Mouse (Mus musculus): Measurements from ENCODE around the gene Fap. TPM values are rescaled to one million over a fixed set of nuclear protein-coding genes. Genes with fewer than 3 reads are reported as not detected.

Gene Fap
- polyA plus RNA-seq, 1 experiment from 2014 or later, result 0.54 TPM

GRCm38 (mm10) chr2:62574962-62575361 is 1.1 kb upstream of the Fap start:
- H3K27ac ChIP-seq (replicated peaks), result no peak overlapping the region
- no peak overlapping the region for H3K4me2 ChIP-seq
- no peaks in the 10 kb centered on the region for H3K36me3 ChIP-seq (replicated peaks)
- 16% methylated on average over 3 of the region's 3 CpGs for WGBS (ENCODE audit: insufficient replicate concordance)
- no peak overlapping the region for H3K9ac ChIP-seq
- no peaks in the 10 kb centered on the region for H3K4me1 ChIP-seq (replicated peaks)
- H3K9me3 ChIP-seq (replicated peaks), result no peaks in the 10 kb centered on the region
- ATAC-seq (ENCODE audit: insufficient read depth), result no peak
- no peaks in the 10 kb centered on the region; the same call in 1 of the 2 replicates for H3K27me3 ChIP-seq
- no peak overlapping the region for H3K4me3 ChIP-seq (replicated peaks)

DNA sequence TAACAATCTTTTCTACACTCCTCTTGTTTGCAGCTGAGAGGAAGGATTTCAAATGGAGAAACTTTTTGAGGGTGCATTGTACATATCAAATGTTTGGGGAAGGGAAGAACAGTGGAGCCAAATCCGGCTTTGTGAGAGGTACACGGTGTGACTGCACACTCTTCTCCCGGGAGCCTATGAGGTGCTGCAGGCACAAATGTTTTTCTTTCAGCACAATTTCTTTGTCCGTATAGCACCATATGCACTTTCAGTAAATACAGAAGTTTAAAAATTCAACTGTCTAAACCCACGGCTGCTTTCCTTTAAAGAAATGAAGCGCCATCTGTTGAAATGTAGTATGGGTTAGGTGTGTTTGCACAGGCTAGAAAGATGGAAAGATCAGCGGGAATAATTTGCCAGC is 375 bp upstream of the Fap start:
- Histone ChIP-seq H3K27ac (replicated peaks) (no peak overlapping the region), H3K4me3 (replicated peaks) (no peak overlapping the region)

GRCm38 (mm10) chr2:62573099-62573752 is 649 bp downstream of the Fap start:
- WGBS (ENCODE audit: insufficient replicate concordance), result 67% methylated on average over 10 of the region's 10 CpGs
- ATAC-seq (ENCODE audit: insufficient read depth), result no peak
- Histone ChIP-seq H3K4me2 (no peak overlapping the region), H3K9me3 (replicated peaks) (no peaks in the 10 kb centered on the region), H3K27me3 (no peaks in the 10 kb centered on the region), H3K36me3 (replicated peaks) (no peaks in the 10 kb centered on the region), H3K9ac (no peak overlapping the region), H3K4me1 (replicated peaks) (no peaks in the 10 kb centered on the region), H3K27ac (replicated peaks) (no peak overlapping the region), H3K4me3 (replicated peaks) (no peak overlapping the region)

More for the DNA sequence above, 375 bp upstream of the Fap start:
- Histone ChIP-seq H3K9ac (no peak overlapping the region), H3K27me3 (no peaks in the 10 kb centered on the region), H3K36me3 (replicated peaks) (no peaks in the 10 kb centered on the region), H3K4me2 (no peak overlapping the region), H3K9me3 (replicated peaks) (no peaks in the 10 kb centered on the region), H3K4me1 (replicated peaks) (no peaks in the 10 kb centered on the region)
- ATAC-seq (ENCODE audit: insufficient read depth), result no peak
- WGBS (ENCODE audit: insufficient replicate concordance), result 56% methylated on average over 7 of the region's 7 CpGs

DNA sequence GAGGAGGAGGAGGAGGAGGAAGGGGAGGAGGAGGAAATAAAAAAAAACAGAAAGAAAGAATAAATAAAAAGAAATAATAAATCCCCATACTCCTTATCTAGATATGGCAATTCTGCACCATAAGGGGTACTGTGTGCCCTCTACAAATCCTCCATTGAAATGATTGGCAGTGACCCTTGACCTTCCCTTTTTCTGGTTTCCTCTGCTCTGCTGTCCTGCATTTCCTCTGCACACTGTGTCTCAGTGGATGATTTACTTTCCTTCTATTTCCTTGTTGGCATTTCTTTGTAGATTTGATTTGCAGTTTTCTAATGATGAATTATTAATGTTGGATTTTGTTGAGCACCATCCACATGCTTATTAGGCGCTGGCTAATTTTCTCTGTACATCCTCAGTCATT is 9.2 kb downstream of the Fap start:
- WGBS (ENCODE audit: insufficient replicate concordance), result 74% methylated on average over 1 of the region's 1 CpGs
- Histone ChIP-seq H3K4me1 (replicated peaks) (no peaks in the 10 kb centered on the region), H3K36me3 (replicated peaks) (no peaks in the 10 kb centered on the region)

GRCm38 (mm10) chr2:62562661-62563485 is 11.0 kb downstream of the Fap start:
- Histone ChIP-seq H3K27ac (replicated peaks) (no peak overlapping the region), H3K9me3 (replicated peaks) (no peaks in the 10 kb centered on the region), H3K27me3 (no peaks in the 10 kb centered on the region), H3K4me2 (no peak overlapping the region), H3K4me3 (replicated peaks) (no peak overlapping the region), H3K36me3 (replicated peaks) (no peaks in the 10 kb centered on the region), H3K4me1 (replicated peaks) (no peaks in the 10 kb centered on the region), H3K9ac (no peak overlapping the region)
- 48% methylated on average over 5 of the region's 5 CpGs for WGBS (ENCODE audit: insufficient replicate concordance)
- ATAC-seq (ENCODE audit: insufficient read depth), result no peak

More for the DNA sequence above, 9.2 kb downstream of the Fap start:
- Histone ChIP-seq H3K9ac (no peak overlapping the region), H3K4me3 (replicated peaks) (no peak overlapping the region), H3K27ac (replicated peaks) (no peak overlapping the region), H3K9me3 (replicated peaks) (no peaks in the 10 kb centered on the region), H3K27me3 (no peaks in the 10 kb centered on the region), H3K4me2 (no peak overlapping the region)
- ATAC-seq (ENCODE audit: insufficient read depth), result no peak

DNA sequence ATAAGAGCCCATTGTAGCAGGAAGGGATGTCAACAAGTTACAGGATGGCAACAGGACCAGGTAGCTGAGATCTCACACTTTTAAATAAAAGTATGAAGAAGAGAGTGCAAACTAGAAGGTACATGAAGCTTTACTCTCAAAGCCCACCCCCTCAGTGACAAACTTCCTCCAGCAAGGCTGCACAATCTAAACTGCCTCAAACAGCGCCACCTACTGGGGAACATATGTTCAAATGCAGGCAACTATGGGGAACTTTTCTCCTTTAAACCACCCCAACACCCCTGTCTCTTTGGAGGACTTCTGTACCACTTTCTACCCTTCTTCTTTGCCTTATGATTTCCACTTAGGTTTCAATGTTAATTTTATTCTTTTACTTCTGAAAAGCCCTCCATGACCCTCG is 16.5 kb downstream of the Fap start:
- ATAC-seq (ENCODE audit: insufficient read depth), result no peak
- H3K27me3 ChIP-seq, result no peaks in the 10 kb centered on the region
- no peak overlapping the region for H3K9ac ChIP-seq
- H3K4me1 ChIP-seq (replicated peaks), result no peaks in the 10 kb centered on the region
- no peaks in the 10 kb centered on the region for H3K9me3 ChIP-seq (replicated peaks)
- no peak overlapping the region for H3K4me3 ChIP-seq (replicated peaks)
- no peak overlapping the region for H3K27ac ChIP-seq (replicated peaks)
- no peaks in the 10 kb centered on the region for H3K36me3 ChIP-seq (replicated peaks)
- WGBS (ENCODE audit: insufficient replicate concordance), result 60% methylated on average over 2 of the region's 2 CpGs
- no peak overlapping the region for H3K4me2 ChIP-seq

- Histone ChIP-seq H3K4me3 (replicated peaks) (no peak overlapping the region), H3K9ac (no peak overlapping the region), H3K27ac (replicated peaks) (no peak overlapping the region), H3K4me2 (no peak overlapping the region), H3K9me3 (replicated peaks) (no peaks in the 10 kb centered on the region), H3K27me3 (no peaks in the 10 kb centered on the region), H3K36me3 (replicated peaks) (no peaks in the 10 kb centered on the region), H3K4me1 (replicated peaks) (no peaks in the 10 kb centered on the region)
- ATAC-seq (ENCODE audit: insufficient read depth), result no peak
- 82% methylated on average over 9 of the region's 9 CpGs for WGBS (ENCODE audit: insufficient replicate concordance)
These were observed 17.5 kb downstream of the Fap start for GRCm38 (mm10) chr2:62556349-62556748.

GRCm38 (mm10) chr2:62549659-62550058 is 24.2 kb downstream of the Fap start:
- H3K9ac ChIP-seq, result no peak overlapping the region
- no peaks in the 10 kb centered on the region for H3K4me1 ChIP-seq (replicated peaks)
- 70% methylated on average over 3 of the region's 3 CpGs for WGBS (ENCODE audit: insufficient replicate concordance)
- H3K36me3 ChIP-seq (replicated peaks), result no peaks in the 10 kb centered on the region
- H3K4me3 ChIP-seq (replicated peaks), result no peak overlapping the region
- H3K27ac ChIP-seq (replicated peaks), result no peak overlapping the region
- no peaks in the 10 kb centered on the region for H3K27me3 ChIP-seq
- H3K4me2 ChIP-seq, result no peak overlapping the region
- H3K9me3 ChIP-seq (replicated peaks), result no peaks in the 10 kb centered on the region
- ATAC-seq (ENCODE audit: insufficient read depth), result no peak

DNA sequence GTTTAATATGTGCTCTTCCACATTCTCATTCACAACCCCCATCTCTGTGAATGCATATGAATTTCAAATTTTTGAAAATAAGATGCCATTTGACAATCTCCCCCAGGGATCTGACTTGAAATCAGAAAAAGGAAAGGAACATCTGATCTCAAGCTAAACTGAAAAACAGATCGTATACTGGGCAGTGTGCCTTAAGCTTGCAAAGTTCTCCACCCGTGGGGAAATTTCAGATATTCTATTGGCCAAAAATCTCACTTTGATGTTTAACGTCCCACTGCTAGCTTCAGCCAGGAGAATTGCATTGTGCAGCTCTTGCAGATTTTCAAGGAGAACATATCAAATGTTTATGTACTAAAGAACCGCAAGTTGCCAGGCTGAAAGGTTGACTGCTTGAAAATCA is 24.7 kb downstream of the Fap start:
- no peaks in the 10 kb centered on the region for H3K36me3 ChIP-seq (replicated peaks)
- 71% methylated on average over 4 of the region's 4 CpGs for WGBS (ENCODE audit: insufficient replicate concordance)
- no peak overlapping the region for H3K4me3 ChIP-seq (replicated peaks)

GRCm38 (mm10) chr2:62548104-62548503 is 25.8 kb downstream of the Fap start:
- no peak overlapping the region for H3K4me3 ChIP-seq (replicated peaks)
- 77% methylated on average over 5 of the region's 5 CpGs for WGBS (ENCODE audit: insufficient replicate concordance)
- H3K9me3 ChIP-seq (replicated peaks), result no peaks in the 10 kb centered on the region
- H3K27me3 ChIP-seq, result no peaks in the 10 kb centered on the region
- ATAC-seq (ENCODE audit: insufficient read depth), result no peak
- H3K4me1 ChIP-seq (replicated peaks), result no peaks in the 10 kb centered on the region
- H3K4me2 ChIP-seq, result no peak overlapping the region
- H3K36me3 ChIP-seq (replicated peaks), result no peaks in the 10 kb centered on the region
- no peak overlapping the region for H3K9ac ChIP-seq
- no peak overlapping the region for H3K27ac ChIP-seq (replicated peaks)

More for the DNA sequence above, 24.7 kb downstream of the Fap start:
- no peak overlapping the region for H3K27ac ChIP-seq (replicated peaks)
- no peak overlapping the region for H3K4me2 ChIP-seq
- H3K27me3 ChIP-seq, result no peaks in the 10 kb centered on the region
- H3K9ac ChIP-seq, result no peak overlapping the region
- H3K9me3 ChIP-seq (replicated peaks), result no peaks in the 10 kb centered on the region
- no peak for ATAC-seq (ENCODE audit: insufficient read depth)
- no peaks in the 10 kb centered on the region for H3K4me1 ChIP-seq (replicated peaks)

GRCm38 (mm10) chr2:62535483-62535882 is 38.4 kb downstream of the Fap start:
- H3K27me3 ChIP-seq, result no peaks in the 10 kb centered on the region
- no peaks in the 10 kb centered on the region for H3K9me3 ChIP-seq (replicated peaks)
- no peak for ATAC-seq (ENCODE audit: insufficient read depth)
- no peak overlapping the region for H3K9ac ChIP-seq
- H3K4me3 ChIP-seq (replicated peaks), result no peak overlapping the region
- no peaks in the 10 kb centered on the region for H3K4me1 ChIP-seq (replicated peaks)
- no peak overlapping the region for H3K4me2 ChIP-seq
- no peak overlapping the region for H3K27ac ChIP-seq (replicated peaks)
- H3K36me3 ChIP-seq (replicated peaks), result no peaks in the 10 kb centered on the region
- WGBS (ENCODE audit: insufficient replicate concordance), result 59% methylated on average over 8 of the region's 8 CpGs

Measured in liver, embryonic 15.5 days (tissue).